Mouse (Mus musculus): ENCODE results near the gene Zfp282.

Gene Zfp282

GRCm38 (mm10) chr6:47903587-47903986 is 26.6 kb downstream of the Zfp282 start:
- DNase-seq (ENCODE audit: low spot score): no peak

- no peak for DNase-seq (ENCODE audit: low spot score)
These were observed 27.4 kb downstream of the Zfp282 start for GRCm38 (mm10) chr6:47904361-47904760.

- DNase-seq (ENCODE audit: low spot score): no peak
These were observed 28.1 kb downstream of the Zfp282 start for GRCm38 (mm10) chr6:47904917-47905695.

- DNase-seq (ENCODE audit: low spot score): no peak
These were observed 29.3 kb downstream of the Zfp282 start for GRCm38 (mm10) chr6:47906326-47906725.

- no peak for DNase-seq (ENCODE audit: low spot score)
These were observed 32.0 kb downstream of the Zfp282 start for GRCm38 (mm10) chr6:47909007-47909406.

- DNase-seq (ENCODE audit: low spot score): no peak
These were observed 34.6 kb downstream of the Zfp282 start for GRCm38 (mm10) chr6:47911650-47912049.

GRCm38 (mm10) chr6:47912991-47913390 is 36.0 kb downstream of the Zfp282 start:
- no peak for DNase-seq (ENCODE audit: low spot score)

GRCm38 (mm10) chr6:47917051-47917450 is 40.0 kb downstream of the Zfp282 start:
- DNase-seq (ENCODE audit: low spot score): no peak

GRCm38 (mm10) chr6:47918768-47919274 is 41.8 kb downstream of the Zfp282 start:
- DNase-seq (ENCODE audit: low spot score): no peak

GRCm38 (mm10) chr6:47919646-47920446 is 42.8 kb downstream of the Zfp282 start:
- DNase-seq (ENCODE audit: low spot score): no peak

- peak; percentile 91 for DNase-seq (ENCODE audit: low spot score)
These were observed 43.7 kb downstream of the Zfp282 start, which contains the start of gene Zfp212 for GRCm38 (mm10) chr6:47920447-47921340. Gene Zfp212 (plus strand): TSS chr6:47920476.

- DNase-seq (ENCODE audit: low spot score): no peak
These were observed 65.5 kb downstream of the Zfp282 start for GRCm38 (mm10) chr6:47942461-47942860.

- peak; percentile 71 for DNase-seq (ENCODE audit: low spot score)
These were observed 66.2 kb downstream of the Zfp282 start for GRCm38 (mm10) chr6:47943021-47943691.

- DNase-seq (ENCODE audit: low spot score): no peak
These were observed 66.7 kb downstream of the Zfp282 start for GRCm38 (mm10) chr6:47943721-47944120.

- DNase-seq (ENCODE audit: low spot score): no peak
These were observed 70.4 kb downstream of the Zfp282 start for GRCm38 (mm10) chr6:47947388-47947787.

GRCm38 (mm10) chr6:47953191-47953726 is 76.3 kb downstream of the Zfp282 start, which contains the start of gene Zfp956:
Gene Zfp956 (plus strand): TSS chr6:47953390.
- DNase-seq (ENCODE audit: low spot score): peak; percentile 97

GRCm38 (mm10) chr6:47954425-47954824 is 77.4 kb downstream of the Zfp282 start:
- no peak for DNase-seq (ENCODE audit: low spot score)

- DNase-seq (ENCODE audit: low spot score): no peak
These were observed 80.8 kb downstream of the Zfp282 start for GRCm38 (mm10) chr6:47957816-47958215.
